14 mouse cellular contexts compared by ENCODE assay signal in genomic region chr9:71763273-71763672, GRCm38 (mm10).
"Had no signal": no experiment of that assay in that cellular context is flagged by ENCODE, and none has a peak within 500 bp of the region (broad histone marks: within the 10 kb centered on the region; RNA-seq: fewer than 3 reads in every experiment).

No protein-coding gene starts in this region.

- H3K27ac ChIP-seq: liver, embryonic 15.5 days; neural tube, embryonic 12.5 days; stomach, embryonic 15.5 days had no signal

- H3K36me3 ChIP-seq: liver, embryonic 15.5 days; neural tube, embryonic 12.5 days; stomach, embryonic 15.5 days had no signal

- H3K9me3 ChIP-seq: liver, embryonic 15.5 days; neural tube, embryonic 12.5 days; stomach, embryonic 15.5 days had no signal

- ATAC-seq: lung, postnatal 0 days had no signal

- H3K9ac ChIP-seq: liver, embryonic 15.5 days; neural tube, embryonic 12.5 days; stomach, embryonic 15.5 days had no signal

- DNase-seq: kidney, adult 9 months; kidney, postnatal 14 days; layer of hippocampus, adult 9-11 months; layer of hippocampus, postnatal 36 days; lung, adult 2 months; lung, postnatal 36 days; midbrain, embryonic 14.5 days; spleen, adult 18-20 months; thymus, postnatal 4 days had no signal

- H3K4me3 ChIP-seq: liver, embryonic 15.5 days; neural tube, embryonic 12.5 days; stomach, embryonic 15.5 days had no signal

- H3K4me2 ChIP-seq: liver, embryonic 11.5 days; liver, embryonic 15.5 days; neural tube, embryonic 12.5 days; stomach, embryonic 15.5 days had no signal

- H3K27me3 ChIP-seq: liver, embryonic 15.5 days; stomach, embryonic 15.5 days had no signal
